Mouse (Mus musculus): ENCODE measurements around the gene Slc4a2.
"Not testable (repeated sequence)": the region's sequence is repeated elsewhere in the genome, so short reads cannot be mapped to it uniquely, and the experiment has no call there.

Gene Slc4a2

GRCm38 (mm10) chr5:24394165-24394894, 29.3 kb upstream of the Slc4a2 start:
- DNase-seq = peak; percentile 100

GRCm38 (mm10) chr5:24396254-24396653, 27.4 kb upstream of the Slc4a2 start:
- not testable (repeated sequence) for DNase-seq

GRCm38 (mm10) chr5:24399686-24400085, 24.0 kb upstream of the Slc4a2 start:
- no peak for DNase-seq

- DNase-seq = peak; percentile 90
Measured at GRCm38 (mm10) chr5:24400362-24400761, 23.3 kb upstream of the Slc4a2 start.

- DNase-seq = peak; percentile 91
Measured at GRCm38 (mm10) chr5:24400911-24401605, 22.6 kb upstream of the Slc4a2 start.

- no peak for DNase-seq
Measured at GRCm38 (mm10) chr5:24401969-24402368, 21.7 kb upstream of the Slc4a2 start.

GRCm38 (mm10) chr5:24404594-24405360, 18.9 kb upstream of the Slc4a2 start:
- DNase-seq = no peak

- DNase-seq = no peak
Measured at GRCm38 (mm10) chr5:24405389-24405876, 18.2 kb upstream of the Slc4a2 start.

GRCm38 (mm10) chr5:24408651-24409050, 15.0 kb upstream of the Slc4a2 start:
- peak; percentile 92 for DNase-seq

GRCm38 (mm10) chr5:24409466-24409865, 14.2 kb upstream of the Slc4a2 start:
- no peak for DNase-seq

GRCm38 (mm10) chr5:24412063-24412462, 11.6 kb upstream of the Slc4a2 start:
- DNase-seq = no peak

GRCm38 (mm10) chr5:24413042-24413693, 10.5 kb upstream of the Slc4a2 start, which contains the start of gene Asic3:
TSS of gene Asic3 (plus strand) at chr5:24413392.
- DNase-seq = no peak

GRCm38 (mm10) chr5:24413938-24414337, 9.7 kb upstream of the Slc4a2 start:
- peak; percentile 90 for DNase-seq

- DNase-seq = peak; percentile 96
Measured at GRCm38 (mm10) chr5:24416222-24416736, 7.4 kb upstream of the Slc4a2 start.

GRCm38 (mm10) chr5:24417587-24417986, 6.0 kb upstream of the Slc4a2 start:
- peak; percentile 90 for DNase-seq

- DNase-seq = peak; percentile 91
Measured at GRCm38 (mm10) chr5:24420381-24420780, 3.3 kb upstream of the Slc4a2 start.

- no peak for DNase-seq
Measured at GRCm38 (mm10) chr5:24424004-24424781, 556 bp downstream of the Slc4a2 start.

- DNase-seq = peak; percentile 99
Measured at GRCm38 (mm10) chr5:24424861-24425411, 1.3 kb downstream of the Slc4a2 start.

- DNase-seq = no peak
Measured at GRCm38 (mm10) chr5:24425421-24426036, 1.9 kb downstream of the Slc4a2 start.

- DNase-seq = peak; percentile 97
Measured at GRCm38 (mm10) chr5:24426037-24426432, 2.4 kb downstream of the Slc4a2 start.

All from heart, adult 11 months (tissue).